Mouse (Mus musculus) adrenal gland, adult (tissue): ENCODE measurements around the gene Stk24.
"Not testable (repeated sequence)": the region's sequence is repeated elsewhere in the genome, so short reads cannot be mapped to it uniquely, and the experiment has no call there.

Source experiments
- DNase-seq, 2 experiments: peaks; one replicate each; pipeline ENCODE4 v3.0.0; 2022 to 2023; ENCODE audit warnings: low spot score in 1 of 2; ENCODE audit not compliant: inconsistent age in 2 of 2

The Stk24 gene

GRCm38 (mm10) chr14:121379827-121380145 is at the start of gene Stk24:
TSS of gene Stk24 (minus strand) at chr14:121380011.
- no peak for DNase-seq

DNA sequence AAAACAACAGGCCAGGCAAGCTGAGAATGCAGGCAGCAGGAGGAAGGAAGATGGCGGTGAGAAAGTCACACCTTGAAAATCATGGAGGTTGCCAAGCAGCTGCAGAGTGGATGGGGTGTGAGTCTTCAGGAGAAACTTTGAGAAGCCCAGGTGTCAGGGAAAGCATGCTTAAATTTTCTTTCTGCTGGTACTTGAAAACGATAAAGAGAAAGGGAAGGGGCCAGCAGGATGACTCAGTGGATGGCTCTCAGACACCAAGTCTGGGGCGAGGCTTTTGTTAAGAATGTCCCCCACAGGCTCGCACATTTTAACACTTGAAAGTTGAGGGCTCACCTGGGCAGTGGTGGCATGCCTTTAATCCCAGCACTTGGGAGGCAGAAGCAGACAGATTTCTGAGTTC is 48.3 kb upstream of the Stk24 start:
- no peak for DNase-seq

DNA sequence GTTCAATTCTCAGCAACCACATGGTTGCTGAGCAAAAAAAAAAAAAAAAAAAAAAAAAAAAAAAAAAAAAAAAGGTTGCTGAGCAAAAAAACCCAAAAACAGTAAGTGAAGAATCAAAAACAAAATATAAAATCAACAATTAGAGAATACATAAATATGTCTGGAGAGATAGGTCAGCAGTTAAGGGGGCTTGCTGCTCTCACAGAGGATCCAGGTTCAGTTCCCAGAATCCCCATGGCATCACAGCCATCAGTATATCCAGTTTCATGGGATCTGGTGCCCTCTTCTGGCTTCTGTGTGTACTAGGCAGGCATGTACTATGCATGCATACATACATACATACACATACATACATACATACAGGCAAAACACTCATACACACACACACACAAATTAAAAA is 46.9 kb upstream of the Stk24 start:
- peak in 1 of 2 experiments; percentile 63 for DNase-seq

DNA sequence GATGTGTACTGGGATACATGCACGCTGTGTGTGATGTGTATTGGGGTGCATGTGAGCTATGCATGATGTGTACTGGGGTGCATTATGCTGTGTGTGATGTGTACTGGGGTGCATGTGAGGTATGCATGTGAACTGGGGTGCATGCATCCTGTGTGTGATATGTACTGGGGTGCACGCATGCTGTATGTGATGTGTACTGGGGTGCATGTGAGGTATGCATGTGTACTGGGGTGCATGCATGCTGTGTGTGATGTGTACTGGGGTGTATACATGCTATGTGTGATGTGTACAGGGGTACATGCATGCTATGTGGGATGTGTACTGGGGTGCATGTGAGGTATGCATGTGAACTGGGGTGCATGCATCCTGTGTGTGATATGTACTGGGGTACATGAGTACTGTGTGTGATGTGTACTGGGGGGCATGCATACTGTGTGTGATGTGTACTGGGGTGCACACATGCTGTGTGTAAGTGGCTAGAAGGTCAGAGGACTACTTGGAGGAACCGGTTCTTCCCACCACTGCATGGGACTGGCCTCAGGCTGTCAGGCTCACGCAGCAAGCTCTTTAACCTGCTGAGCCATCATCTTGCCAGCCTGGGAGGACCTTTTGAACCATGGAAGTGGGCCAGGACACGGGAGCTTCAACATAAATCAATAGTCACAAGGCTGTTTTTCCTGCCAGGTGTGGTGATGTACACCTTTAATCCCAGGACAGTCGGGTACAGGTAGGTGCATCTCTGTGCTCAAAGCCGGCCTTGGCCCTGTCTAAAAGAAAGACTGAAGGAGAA is 45.4 kb upstream of the Stk24 start:
- DNase-seq: no peak

DNA sequence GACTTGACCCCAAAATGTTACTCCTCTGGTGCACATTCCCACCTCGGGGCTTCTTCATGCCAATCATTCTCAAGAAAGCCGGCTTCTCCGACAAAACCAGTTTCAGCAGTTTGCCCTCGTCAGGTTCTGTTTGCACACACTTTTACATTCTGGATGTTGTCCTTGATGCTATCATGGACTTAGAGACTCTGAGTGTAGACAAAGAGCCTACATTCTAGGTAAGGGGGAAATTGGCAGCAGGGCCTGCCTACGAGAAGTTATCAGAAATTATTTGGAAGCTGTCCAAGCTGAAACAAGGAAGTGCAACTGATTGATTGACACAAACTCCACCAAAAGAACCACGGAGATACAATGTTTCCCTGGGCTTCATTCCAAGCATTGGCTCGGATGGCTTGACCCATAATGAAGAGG is 43.5 kb upstream of the Stk24 start:
- DNase-seq: peak in 1 of 2 experiments; percentile 75

DNA sequence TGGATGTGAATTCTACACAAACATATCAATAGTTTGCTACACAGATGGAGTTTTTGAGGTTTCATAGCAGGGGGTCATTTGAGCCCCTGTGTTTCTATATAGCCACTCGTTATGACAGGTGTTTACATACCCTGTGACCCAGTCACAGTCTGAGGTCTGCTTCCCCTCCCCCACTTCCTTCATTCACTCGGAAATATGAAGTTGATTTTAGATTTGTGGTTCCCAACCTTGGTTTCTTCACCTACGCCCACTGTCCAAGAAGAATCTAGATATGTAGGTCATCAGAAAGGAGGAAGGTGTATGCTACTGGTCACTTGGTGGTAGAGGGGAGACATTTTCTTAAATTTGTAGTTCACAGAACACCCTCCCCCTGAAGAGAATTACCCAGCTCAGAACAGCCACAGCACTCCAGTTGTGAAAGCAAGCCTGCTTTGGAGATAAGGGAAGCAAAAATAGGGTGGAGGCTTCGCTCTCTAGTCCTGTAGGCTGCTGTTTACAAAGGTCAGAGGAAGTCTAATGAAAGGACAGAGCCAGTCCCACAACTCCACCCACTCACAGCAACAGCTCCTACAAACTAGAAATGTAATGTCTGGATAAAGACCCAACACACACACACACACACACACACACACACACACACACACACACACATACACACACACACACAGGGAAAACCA is 43.0 kb upstream of the Stk24 start:
- DNase-seq: peak in 1 of 2 experiments; percentile 75

GRCm38 (mm10) chr14:121422000-121422399 is 42.2 kb upstream of the Stk24 start:
- no peak for DNase-seq

DNA sequence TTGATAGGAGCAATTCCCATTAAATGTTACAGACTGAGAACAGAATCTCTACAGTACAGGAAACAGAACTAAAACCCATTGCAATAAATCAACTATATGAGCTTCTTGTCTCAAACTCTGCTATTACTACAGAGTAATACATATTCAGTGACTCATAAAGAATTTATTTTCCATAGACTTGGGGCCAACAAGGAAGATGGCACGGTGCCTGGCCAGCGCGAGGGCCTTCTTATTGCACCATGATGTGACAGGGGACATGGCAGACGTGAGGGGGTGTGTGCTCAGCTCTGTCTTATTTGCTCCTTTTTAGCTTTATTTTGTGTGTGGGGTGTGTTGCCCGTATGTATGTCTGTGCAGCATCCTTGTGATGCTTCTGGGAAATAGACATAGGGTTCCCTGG is 37.8 kb upstream of the Stk24 start:
- DNase-seq: peak; percentile 67 to 91

DNA sequence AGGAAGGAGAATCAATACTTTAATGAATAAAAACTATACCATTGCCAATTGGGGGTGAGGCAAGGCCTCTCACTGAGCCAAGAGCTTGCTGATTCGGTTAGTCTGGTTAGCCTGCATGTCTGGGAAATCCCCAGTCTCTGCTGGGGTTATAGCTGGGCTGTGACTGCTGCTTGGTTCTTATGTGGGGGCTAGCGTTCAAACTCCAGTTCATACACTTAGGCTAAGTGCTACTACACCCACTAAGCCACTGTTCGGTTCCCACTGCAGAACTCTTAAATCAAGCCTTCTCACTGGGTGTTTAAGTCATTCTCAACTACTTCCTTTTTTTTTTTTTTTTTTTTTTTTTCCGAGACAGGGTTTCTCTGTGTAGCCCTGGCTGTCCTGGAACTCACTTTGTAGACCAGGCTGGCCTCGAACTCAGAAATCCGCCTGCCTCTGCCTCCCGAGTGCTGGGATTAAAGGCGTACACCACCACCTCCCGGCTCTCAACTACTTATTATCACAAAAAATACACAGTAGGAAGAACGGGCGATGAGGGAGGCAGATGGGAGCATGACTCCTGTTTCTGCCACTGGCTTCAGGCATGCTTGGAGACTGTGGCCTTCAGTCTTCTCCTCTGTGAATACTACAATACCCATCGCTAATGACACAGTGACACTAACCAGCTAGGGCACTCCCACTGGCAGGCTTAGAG is 37.0 kb upstream of the Stk24 start:
- DNase-seq: no peak

DNA sequence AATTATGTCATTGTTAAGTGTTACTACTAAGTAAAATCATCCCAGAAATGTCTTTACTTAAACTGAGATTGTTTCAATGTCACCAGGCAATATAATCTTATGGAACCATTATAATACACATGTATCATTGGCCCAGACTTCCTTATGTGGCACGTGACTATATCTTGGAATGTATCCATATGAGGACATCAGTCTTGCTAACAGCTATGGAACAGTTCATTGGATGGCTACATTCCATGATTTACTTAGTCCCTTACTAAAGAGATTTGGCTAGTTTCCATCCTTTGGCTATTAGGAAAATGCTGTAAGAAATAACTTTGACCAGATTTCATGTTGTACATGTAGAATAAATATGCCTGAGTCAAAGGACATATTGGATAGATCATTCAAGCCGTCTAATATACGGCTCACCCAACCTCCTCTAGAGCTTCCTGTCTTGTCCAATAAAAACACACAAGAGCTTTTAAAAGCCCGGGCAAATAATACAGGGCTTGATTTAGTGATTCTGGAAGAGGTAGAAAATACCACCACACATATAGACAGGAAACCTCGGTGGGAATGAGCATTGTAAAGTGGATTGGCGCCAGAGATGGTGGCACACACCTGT is 34.9 kb upstream of the Stk24 start:
- no peak for DNase-seq

GRCm38 (mm10) chr14:121413726-121414125 is 33.9 kb upstream of the Stk24 start:
- not testable (repeated sequence) for DNase-seq

- no peak for DNase-seq
Measured at GRCm38 (mm10) chr14:121408944-121409343, 29.1 kb upstream of the Stk24 start.

GRCm38 (mm10) chr14:121406943-121407342 is 27.1 kb upstream of the Stk24 start:
- no peak for DNase-seq

DNA sequence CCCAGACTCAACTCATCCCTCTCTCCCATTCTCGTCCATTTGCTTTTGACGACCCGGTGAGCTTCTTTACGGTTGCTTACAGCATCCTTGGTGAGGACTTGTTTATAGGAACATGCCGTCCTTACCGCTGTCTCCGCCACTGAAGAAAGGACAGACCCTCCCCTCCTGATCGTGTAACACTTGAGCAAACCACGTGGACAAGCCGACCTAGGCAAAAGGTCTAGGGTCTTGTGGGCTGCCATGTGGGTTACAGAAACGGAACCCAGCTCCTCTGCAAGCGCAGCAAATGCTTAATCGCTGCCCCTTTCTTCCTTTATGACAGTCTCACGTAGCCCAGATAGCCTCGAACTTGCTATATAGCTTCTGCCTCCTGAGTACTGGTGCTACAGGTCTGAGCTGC is 25.7 kb upstream of the Stk24 start:
- DNase-seq: no peak

GRCm38 (mm10) chr14:121405120-121405519 is 25.3 kb upstream of the Stk24 start:
- DNase-seq: peak; percentile 33 to 62

GRCm38 (mm10) chr14:121399676-121400075 is 19.9 kb upstream of the Stk24 start:
- no peak for DNase-seq

GRCm38 (mm10) chr14:121397471-121397870 is 17.7 kb upstream of the Stk24 start:
- DNase-seq: no peak

DNA sequence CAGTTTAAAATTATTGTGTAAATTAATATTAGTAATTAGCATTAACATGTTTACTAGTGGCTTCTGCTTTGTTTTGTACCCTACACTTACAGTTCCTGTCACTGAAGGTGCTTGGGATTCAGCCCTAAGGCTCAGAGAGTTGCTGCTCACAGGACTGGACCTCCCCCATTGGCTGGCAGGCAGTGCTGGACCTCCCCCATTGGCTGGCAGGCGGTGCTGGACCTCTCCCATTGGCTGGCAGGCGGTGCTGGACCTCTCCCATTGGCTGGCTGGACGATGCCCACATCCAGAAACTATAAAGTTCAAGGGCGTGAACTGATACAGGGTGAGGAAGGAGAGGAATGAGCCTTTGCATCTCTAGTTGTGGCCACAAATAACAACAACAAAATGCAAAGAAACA is 15.3 kb upstream of the Stk24 start:
- no peak for DNase-seq

DNA sequence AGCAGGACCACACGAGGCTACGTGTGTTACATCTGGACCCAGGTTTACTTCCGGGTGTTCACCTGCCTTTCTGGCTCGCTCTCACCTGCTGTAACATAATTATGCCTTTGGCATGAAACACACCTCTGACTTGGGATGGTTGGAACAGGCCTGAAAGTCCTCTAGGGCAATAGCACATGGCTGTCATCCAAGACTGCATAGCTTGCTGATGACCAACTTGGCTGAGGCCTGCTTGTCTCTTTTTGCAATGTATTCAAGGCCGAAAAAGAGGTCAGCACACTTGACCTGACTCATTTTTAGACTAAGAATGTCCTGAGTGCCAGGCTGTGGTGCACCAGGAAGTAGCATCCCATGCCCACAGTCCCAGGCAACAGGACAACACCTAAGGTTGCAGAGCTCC is 12.1 kb upstream of the Stk24 start:
- peak; percentile 86 to 94 for DNase-seq

- DNase-seq: no peak
Measured at GRCm38 (mm10) chr14:121387760-121388159, 7.9 kb upstream of the Stk24 start.

DNA sequence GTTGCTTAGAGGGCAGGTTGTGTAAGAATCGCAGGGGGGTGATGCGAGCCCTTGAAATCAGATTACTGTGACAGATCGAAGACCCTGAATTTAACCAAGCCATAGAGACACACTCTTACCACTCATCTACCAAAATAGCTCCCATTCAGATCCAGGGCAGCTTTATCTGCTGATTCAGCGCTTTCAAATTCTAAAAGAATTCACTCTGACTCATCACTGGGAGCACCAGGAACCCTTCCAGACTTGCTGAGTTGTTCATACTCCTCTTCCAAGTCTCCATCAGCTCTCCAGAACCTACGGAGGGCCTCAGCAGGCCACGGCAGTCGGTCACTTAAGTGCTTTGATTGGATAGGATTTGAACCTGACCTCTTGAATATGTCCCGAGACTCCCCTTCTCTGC is 5.6 kb upstream of the Stk24 start:
- DNase-seq: peak; percentile 50 to 74

GRCm38 (mm10) chr14:121383801-121384200 is 4.0 kb upstream of the Stk24 start:
- no peak for DNase-seq
